Comparison of ENCODE assay signal across 23 mouse cellular contexts in genomic region chr13:63087865-63088683, GRCm38 (mm10).
DNase-seq lines count a peak whose midpoint lies in the region; ATAC-seq and TF ChIP-seq lines count a peak whose summit lies in the region.
"Had no signal": no experiment of that assay in that cellular context is flagged by ENCODE, and none has a peak within 500 bp of the region (broad histone marks: within the 10 kb centered on the region; RNA-seq: fewer than 3 reads in every experiment).

No protein-coding gene starts in this region.

- no peak for TF ChIP-seq CTCF in lung, embryonic 14.5 days (IDR thresholded peaks at IDR 0.05; ENCODE audit: low read depth)

- H3K27ac ChIP-seq in lung, embryonic 14.5 days (ENCODE audit: low read depth): no peak overlapping the region
- peak overlapping the region; percentile 74 for H3K27ac ChIP-seq in embryonic facial prominence, embryonic 15.5 days (replicated peaks)
- H3K27ac ChIP-seq in stomach, embryonic 16.5 days (ENCODE audit: low read length): peak overlapping the region; percentile 89
- H3K27ac ChIP-seq: embryonic facial prominence, embryonic 12.5 days; heart, embryonic 10.5 days; hindbrain, embryonic 13.5 days; limb, embryonic 12.5 days; liver, embryonic 14.5 days had no signal

- DNase-seq in heart, adult 11 months: peak; percentile 49
- DNase-seq in heart, adult 18-20 months: no peak
- no peak for DNase-seq in lung, embryonic 14.5 days
- no peak for DNase-seq in lung, postnatal 36 days
- no peak for DNase-seq in spleen, postnatal 36 days (ENCODE audit: low spot score in 2 of 2)
- no peak for DNase-seq in neural tube, embryonic 10.5 days (ENCODE audit: extremely low spot score, low spot score)
- DNase-seq: B cell, adult 2 months; cerebellum, postnatal 25 days; gastrocnemius, postnatal 14 days; heart, postnatal 10 days; kidney, postnatal 14 days; midbrain, embryonic 14.5 days; right cerebral cortex, postnatal 25 days; thymus, adult 18-20 months had no signal

- no peak overlapping the region for H3K4me3 ChIP-seq in lung, embryonic 14.5 days (ENCODE audit: low read depth, low read length)
- H3K4me3 ChIP-seq in embryonic facial prominence, embryonic 15.5 days (replicated peaks): no peak overlapping the region
- H3K4me3 ChIP-seq in stomach, embryonic 16.5 days (replicated peaks; ENCODE audit: low read length): no peak overlapping the region
- H3K4me3 ChIP-seq: embryonic facial prominence, embryonic 12.5 days; heart, embryonic 10.5 days; hindbrain, embryonic 13.5 days; left cerebral cortex, adult 2 months; limb, embryonic 12.5 days had no signal

- 0 out of 2 replicates have a peak, but pooled peaks have one; percentile 31 for ATAC-seq in lung, embryonic 14.5 days (ENCODE audit: insufficient read depth)
- no peak for ATAC-seq in embryonic facial prominence, embryonic 15.5 days (ENCODE audit: insufficient number of reproducible peaks, low FRiP score, low TSS enrichment, low read depth)
- peak; percentile 58; the same call in 1 of the 2 replicates for ATAC-seq in stomach, embryonic 16.5 days (ENCODE audit: insufficient read depth, low FRiP score)
- ATAC-seq: lung, postnatal 0 days had no signal

- no peaks in the 10 kb centered on the region for H3K36me3 ChIP-seq in lung, embryonic 14.5 days (ENCODE audit: insufficient read depth)
- no peaks in the 10 kb centered on the region for H3K36me3 ChIP-seq in embryonic facial prominence, embryonic 15.5 days
- H3K36me3 ChIP-seq in stomach, embryonic 16.5 days (ENCODE audit: control insufficient read depth, insufficient read depth, low read length): no peaks in the 10 kb centered on the region
- H3K36me3 ChIP-seq: embryonic facial prominence, embryonic 12.5 days; heart, embryonic 10.5 days; hindbrain, embryonic 13.5 days; limb, embryonic 12.5 days had no signal

- H3K9me3 ChIP-seq in lung, embryonic 14.5 days (ENCODE audit: low read depth, low read length): no peaks in the 10 kb centered on the region
- no peaks in the 10 kb centered on the region for H3K9me3 ChIP-seq in embryonic facial prominence, embryonic 15.5 days (replicated peaks)
- H3K9me3 ChIP-seq in stomach, embryonic 16.5 days (replicated peaks; ENCODE audit: control insufficient read depth, low read length): no peaks in the 10 kb centered on the region
- H3K9me3 ChIP-seq: embryonic facial prominence, embryonic 12.5 days; heart, embryonic 10.5 days; hindbrain, embryonic 13.5 days; limb, embryonic 12.5 days had no signal

- H3K4me1 ChIP-seq in lung, embryonic 14.5 days (ENCODE audit: insufficient read depth): peaks cover 14% of the 10 kb centered on the region; the same call in 1 of the 2 replicates
- peaks cover 20% of the 10 kb centered on the region for H3K4me1 ChIP-seq in embryonic facial prominence, embryonic 15.5 days
- H3K4me1 ChIP-seq in stomach, embryonic 16.5 days (ENCODE audit: control insufficient read depth, insufficient read depth, low read length): peaks cover 25% of the 10 kb centered on the region
- H3K4me1 ChIP-seq: heart, embryonic 10.5 days had no signal

- no peak overlapping the region for H3K4me2 ChIP-seq in lung, embryonic 14.5 days
- H3K4me2 ChIP-seq in embryonic facial prominence, embryonic 15.5 days (replicated peaks): no peak overlapping the region
- H3K4me2 ChIP-seq in stomach, embryonic 16.5 days (ENCODE audit: low read depth, low read length): no peak overlapping the region
- H3K4me2 ChIP-seq: embryonic facial prominence, embryonic 12.5 days; hindbrain, embryonic 13.5 days; limb, embryonic 12.5 days had no signal

- no peaks in the 10 kb centered on the region for H3K27me3 ChIP-seq in lung, embryonic 14.5 days (ENCODE audit: insufficient read depth, low read length)
- H3K27me3 ChIP-seq in embryonic facial prominence, embryonic 15.5 days: no peaks in the 10 kb centered on the region
- H3K27me3 ChIP-seq in stomach, embryonic 16.5 days (ENCODE audit: control insufficient read depth, insufficient read depth, low read length): no peaks in the 10 kb centered on the region
- H3K27me3 ChIP-seq: embryonic facial prominence, embryonic 12.5 days; hindbrain, embryonic 13.5 days; limb, embryonic 12.5 days had no signal

- H3K9ac ChIP-seq in lung, embryonic 14.5 days: no peak overlapping the region
- H3K9ac ChIP-seq in embryonic facial prominence, embryonic 15.5 days: no peak overlapping the region
- no peak overlapping the region for H3K9ac ChIP-seq in stomach, embryonic 16.5 days (ENCODE audit: low read length)
- H3K9ac ChIP-seq: embryonic facial prominence, embryonic 12.5 days; hindbrain, embryonic 13.5 days; limb, embryonic 12.5 days; liver, embryonic 14.5 days had no signal

- WGBS in lung, embryonic 14.5 days: 87% methylated on average over 7 of the region's 7 CpGs
- 70% methylated on average over 7 of the region's 7 CpGs for WGBS in embryonic facial prominence, embryonic 15.5 days
- WGBS in stomach, embryonic 16.5 days: 79% methylated on average over 7 of the region's 7 CpGs
